Mouse (Mus musculus): ENCODE data around the gene Gsto1.

DNA sequence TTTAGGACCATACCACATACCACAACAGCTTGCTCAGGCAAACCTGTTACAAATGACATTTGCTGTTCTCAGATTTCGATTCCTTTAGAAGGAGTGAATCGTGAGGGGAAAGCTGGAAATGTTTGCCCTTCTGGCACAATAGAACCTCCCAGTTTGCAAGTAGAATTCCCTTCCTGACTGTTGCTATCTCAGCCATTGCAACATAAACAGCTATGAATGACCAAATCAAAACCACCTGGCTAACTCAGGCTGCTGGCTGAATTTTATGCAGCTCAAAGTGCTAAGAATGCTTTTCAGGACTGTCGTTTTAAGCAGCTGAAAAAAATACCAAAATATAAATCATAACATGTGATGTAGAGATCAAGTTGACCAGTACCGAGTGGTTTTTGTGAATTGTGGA, 14.2 kb downstream of the Gsto1 start:
- TF ChIP-seq POLR2A (IDR thresholded peaks at IDR 0.05; ENCODE audit: control insufficient read depth, extremely low read depth, insufficient read depth, low read length, poor library complexity) (no peak), CTCF (IDR thresholded peaks at IDR 0.05; ENCODE audit: borderline replicate concordance, control insufficient read depth, extremely low read depth, insufficient read depth, low read length, poor library complexity) (no peak)

Measured in thymus, adult 2 months (tissue).